Mouse (Mus musculus): ENCODE data around the gene Mical3.

GRCm38 (mm10) chr6:121128736-121129135 lies 2.1 kb downstream of the Mical3 start:
- no peak for TF ChIP-seq CTCF (IDR thresholded peaks at IDR 0.05; ENCODE audit: low read depth)
- TF ChIP-seq EP300 (IDR thresholded peaks at IDR 0.05; ENCODE audit: low read depth), result no peak

All from heart, postnatal 0 days (tissue).